In genomic region chr4:107652598-107653279, GRCm38 (mm10) we compare ENCODE assay signal across 8 mouse cellular contexts. TPM values are rescaled to one million over a fixed set of nuclear protein-coding genes. Genes with fewer than 3 reads are reported as not detected.
A peak's percentile ranks its signal among the peaks of the same experiment; 100 is the strongest.
DNase-seq lines count a peak whose midpoint lies in the region; ATAC-seq and TF ChIP-seq lines count a peak whose summit lies in the region.

No protein-coding gene starts in this region.

- 14% methylated on average over 7 of the region's 7 CpGs for WGBS in forebrain, embryonic 15.5 days
- 5% methylated on average over 7 of the region's 7 CpGs for WGBS in olfactory bulb, adult 2 months

- peak overlapping the region; percentile 12 to 37; a peak in 3 of 4 replicates for H3K4me3 ChIP-seq in MEL (ENCODE audit: control insufficient read depth in 1 of 2, insufficient read depth in 1 of 2, low read depth in 2 of 2, low read length in 2 of 2)
- no peak overlapping the region for H3K4me3 ChIP-seq in forebrain, embryonic 15.5 days
- peak overlapping the region; percentile 3; the same call in 1 of the 2 replicates for H3K4me3 ChIP-seq in layer of hippocampus, adult 2 months
- no peak overlapping the region for H3K4me3 ChIP-seq in olfactory bulb, adult 2 months (ENCODE audit: insufficient read depth, low read depth, low read length)

- no peak overlapping the region for H3K4me2 ChIP-seq in forebrain, embryonic 15.5 days (replicated peaks)

- H3K27ac ChIP-seq in MEL (ENCODE audit: control insufficient read depth, low read depth, low read length): no peak overlapping the region
- H3K27ac ChIP-seq in forebrain, embryonic 15.5 days (replicated peaks): no peak overlapping the region
- H3K27ac ChIP-seq in layer of hippocampus, adult 2 months: no peak overlapping the region; the same call in 1 of the 2 replicates
- no peak overlapping the region for H3K27ac ChIP-seq in olfactory bulb, adult 2 months (ENCODE audit: insufficient read depth, low read depth, low read length)

- no peaks in the 10 kb centered on the region for H3K79me2 ChIP-seq in MEL (ENCODE audit: control insufficient read depth, insufficient read depth, low read length, poor library complexity)

- H3K4me1 ChIP-seq in MEL (ENCODE audit: control insufficient read depth in 1 of 2, insufficient read depth in 2 of 2, low read length in 2 of 2): peaks cover 0 to 6% of the 10 kb centered on the region in 2 experiments; a peak in 1 of 4 replicates
- 0 out of 2 replicates have a peak, but pooled peaks cover 2% of the 10 kb centered on the region for H3K4me1 ChIP-seq in forebrain, embryonic 15.5 days
- H3K4me1 ChIP-seq in olfactory bulb, adult 2 months (ENCODE audit: control insufficient read depth, insufficient read depth, low read length): peaks cover 25% of the 10 kb centered on the region

- no peaks in the 10 kb centered on the region for H3K36me3 ChIP-seq in MEL (ENCODE audit: control insufficient read depth in 1 of 2, insufficient read depth in 2 of 2, low read length in 2 of 2)
- H3K36me3 ChIP-seq in forebrain, embryonic 15.5 days: no peaks in the 10 kb centered on the region

- no peak for TF ChIP-seq POLR2A in MEL (IDR thresholded peaks at IDR 0.05; ENCODE audit: control insufficient read depth in 1 of 2, insufficient read depth in 1 of 2, low read depth in 1 of 2, low read length in 2 of 2, poor library complexity in 1 of 2)
- no peak for TF ChIP-seq POLR2A in olfactory bulb, adult 2 months (IDR thresholded peaks at IDR 0.05; ENCODE audit: insufficient read depth, low read depth, low read length)

- TF ChIP-seq CTCF in MEL (IDR thresholded peaks at IDR 0.05 in 2 of 3, conservative IDR thresholded peaks at IDR 0.05 in 1 of 3; ENCODE audit: control insufficient read depth in 1 of 3, insufficient read depth in 1 of 3, low read depth in 2 of 3, low read length in 3 of 3, poor library complexity in 1 of 3, severe bottlenecking in 1 of 3): peak; percentile 59 to 95 (median 83)
- TF ChIP-seq CTCF in layer of hippocampus, adult 2 months (conservative IDR thresholded peaks at IDR 0.05): peak; percentile 83
- peak; percentile 71 for TF ChIP-seq CTCF in olfactory bulb, adult 2 months (IDR thresholded peaks at IDR 0.05; ENCODE audit: insufficient read depth, low read depth, low read length)

- H3K9me3 ChIP-seq in MEL (replicated peaks; ENCODE audit: insufficient read depth, low read length): no peaks in the 10 kb centered on the region
- no peaks in the 10 kb centered on the region for H3K9me3 ChIP-seq in forebrain, embryonic 15.5 days

- peak; percentile 77 for DNase-seq in MEL (ENCODE audit: low read depth, low spot score)
- DNase-seq in cerebellum, adult 11-12 months: peak; percentile 62
- peak; percentile 89 for DNase-seq in heart, postnatal 4 days
- peak; percentile 74 to 86 for DNase-seq in layer of hippocampus, adult 2 months (ENCODE audit: low spot score in 2 of 2)
- DNase-seq in lung, adult 18-20 months: peak; percentile 28 to 48
- DNase-seq in thymus, postnatal 14 days: peak; percentile 54

- TF ChIP-seq EP300 in MEL (IDR thresholded peaks at IDR 0.05; ENCODE audit: low read depth in 1 of 2, low read length in 2 of 2): no peak

- H3K9ac ChIP-seq in MEL (ENCODE audit: control insufficient read depth, low read depth, low read length, poor library complexity, severe bottlenecking): peak overlapping the region; percentile 37; the same call in 1 of the 2 replicates
- H3K9ac ChIP-seq in forebrain, embryonic 15.5 days (replicated peaks): no peak overlapping the region

- H3K27me3 ChIP-seq in MEL (ENCODE audit: control insufficient read depth in 1 of 2, insufficient read depth in 2 of 2, low read length in 2 of 2): no peaks in the 10 kb centered on the region; a peak in 1 of 4 replicates
- H3K27me3 ChIP-seq in forebrain, embryonic 15.5 days: no peaks in the 10 kb centered on the region

- peak; percentile 90 for ATAC-seq in forebrain, embryonic 15.5 days (replicated peaks)

- TF ChIP-seq RAD21 in MEL (IDR thresholded peaks at IDR 0.05; ENCODE audit: low read depth, low read length): peak; percentile 86

TF ChIP-seq in MEL, 35 proteins besides CTCF, POLR2A, EP300 and RAD21:
- TF ChIP-seq ZC3H11A (IDR thresholded peaks at IDR 0.05; ENCODE audit: low read depth, low read length) (peak; percentile 52; the same call in 1 of the 2 replicates), MEF2A (IDR thresholded peaks at IDR 0.05; ENCODE audit: extremely low read depth, insufficient replicate concordance, low read depth, low read length, poor library complexity, severe bottlenecking) (no peak), SMC3 (IDR thresholded peaks at IDR 0.05; ENCODE audit: low read depth, low read length) (peak; percentile 68)
TF ChIP-seq in MEL: peak in this region for 2.

RNA-seq across cellular contexts. Expression of gene Dmrtb1, which starts 31.3 kb away (rescaled TPM):
- not detected in 2 replicates for total RNA-seq in MEL (2012; rRNA removed)
- not detected for polyA plus RNA-seq in MEL (2012; ENCODE audit: insufficient read depth in 1 of 2, insufficient read length in 2 of 2, low read depth in 1 of 2, low replicate concordance in 2 of 2, missing spikeins in 1 of 2)
- polyA plus RNA-seq in forebrain, embryonic 15.5 days (2015; fragmentation: Nextera tagmentation; extraction: Ambion mirVana): 18.7 and 20.4 TPM in 2 replicates
- not detected for total RNA-seq in heart, postnatal 4 days (2021)
- under 1 TPM; 0.27 to 0.49 TPM for total RNA-seq in layer of hippocampus, adult 2 months (2021)
- polyA plus RNA-seq in olfactory bulb, adult 2 months (2012; ENCODE audit: insufficient read depth, insufficient read length, low replicate concordance, missing spikeins): not detected in 2 replicates

Comparison
In these comparisons a context has a peak if more than half of its experiments do, and no peak if none do; other contexts are left out.
1. DNase-seq: peak in every context shown above with its lines; median percentile 89 in heart, postnatal 4 days; 80 in layer of hippocampus, adult 2 months; 77 in MEL; 62 in cerebellum, adult 11-12 months; 54 in thymus, postnatal 14 days; 38 in lung, adult 18-20 months.
2. H3K4me3 ChIP-seq: peak in MEL (2 of 2) and layer of hippocampus, adult 2 months (single experiment); none in forebrain, embryonic 15.5 days (single experiment) and olfactory bulb, adult 2 months (single experiment).
3. Peak in every context shown above with its lines, with median percentiles within 50 percentile points of each other: CTCF ChIP-seq.